Mouse (Mus musculus) embryonic fibroblast, embryonic 13.5 days (primary cell): Measurements from ENCODE around the gene Tspan4.

Experiments used
- CTCF ChIP-seq: IDR thresholded peaks from 2 replicates; pipeline ENCODE4 v1.5.1; 2011; ENCODE audit warnings: mild to moderate bottlenecking, control low read depth, low read length, moderate library complexity, borderline replicate concordance; ENCODE audit not compliant: insufficient read depth
- POLR2A ChIP-seq: IDR thresholded peaks from 2 replicates; pipeline ENCODE4 v1.6.1; 2011; ENCODE audit warnings: low read depth, mild to moderate bottlenecking, control low read depth, low read length, moderate library complexity

DNA sequence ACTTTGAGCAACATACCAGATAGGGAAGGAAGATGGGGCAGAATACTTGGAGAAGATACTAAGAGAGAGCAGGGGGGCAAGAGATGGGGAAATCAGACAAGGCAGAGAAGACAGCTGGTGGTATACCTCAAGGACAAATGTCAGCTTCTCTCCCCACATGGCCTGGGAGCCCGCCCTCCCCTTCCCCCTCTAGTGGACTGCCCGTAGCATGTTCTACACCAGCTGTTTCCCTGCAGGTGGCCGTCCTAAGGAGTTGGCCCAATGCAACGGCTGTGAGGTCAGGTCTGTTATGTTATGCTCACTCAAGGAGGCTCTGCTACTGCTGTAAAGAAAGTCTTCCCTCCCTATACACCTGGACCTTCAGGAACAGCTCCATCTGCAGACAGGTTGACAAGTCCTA lies 48.0 kb downstream of the Tspan4 start:
- TF ChIP-seq CTCF (no peak), POLR2A (no peak)
